Mouse (Mus musculus) urinary bladder, adult 2 months (tissue): Measurements from ENCODE around the gene Pramel7. TPM values are rescaled to one million over a fixed set of nuclear protein-coding genes. Genes with fewer than 3 reads are reported as not detected.
"Not testable (repeated sequence)": the region's sequence is repeated elsewhere in the genome, so short reads cannot be mapped to it uniquely, and the experiment has no call there.

ENCODE experiments used
- DNase-seq: peaks from one replicate; pipeline ENCODE4 v3.0.0; 2022; ENCODE audit warnings: low spot score
- polyA plus RNA-seq: library from polyadenylated mRNA; depleted of rRNA; stranded (reverse); fragments of >200 nt; gene quantifications from 2 replicates; pipeline ENCODE4 v1.2.3, GENCODE M21; 2012; rRNA removed

Gene Pramel7
- polyA plus RNA-seq: not detected in 2 replicates

DNA sequence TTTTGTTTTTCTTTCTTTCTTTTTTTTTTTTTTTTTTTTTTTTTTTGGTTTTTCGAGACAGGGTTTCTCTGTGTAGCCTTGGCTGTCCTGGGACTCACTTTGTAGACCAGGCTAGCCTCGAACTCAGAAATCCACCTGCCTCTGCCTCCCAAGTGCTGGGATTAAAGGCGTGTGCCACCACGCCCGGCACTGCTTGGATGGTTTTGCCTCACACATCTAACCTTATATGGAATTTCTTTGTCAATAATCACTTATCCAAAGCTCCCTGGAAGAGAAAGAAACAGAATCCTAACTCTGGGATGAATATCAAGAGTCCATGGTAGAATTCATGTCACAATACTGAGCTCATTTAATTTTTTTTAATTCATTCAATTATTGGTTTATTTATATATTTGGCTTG is at the start of gene Pramel7:
Gene Pramel7, minus strand, starts transcription at position 101 of the 400 bp plus-strand sequence.
- DNase-seq: not testable (repeated sequence)

DNA sequence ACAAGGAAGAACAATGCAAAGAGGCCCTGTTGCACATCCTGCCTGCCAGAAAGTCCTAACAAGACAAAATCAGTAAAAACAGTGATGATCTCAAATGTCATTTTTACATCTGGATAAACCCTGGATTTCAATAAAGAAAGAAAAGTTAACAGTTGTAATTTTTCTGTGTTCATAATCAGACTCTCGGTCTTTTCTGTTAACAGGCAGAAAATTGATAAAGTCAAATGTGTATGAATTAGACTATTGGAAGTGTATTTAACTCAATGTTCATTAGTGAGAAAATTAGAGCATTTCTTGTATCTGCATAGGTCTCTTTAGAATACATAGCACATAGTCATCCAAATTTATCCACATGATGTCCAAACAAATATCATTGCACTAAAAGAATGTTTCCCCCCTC is 48.5 kb upstream of the Pramel7 start, which contains the start of gene Olfr1128:
Gene Olfr1128, minus strand, starts transcription at position 101 of the 400 bp plus-strand sequence.
- no peak for DNase-seq

DNA sequence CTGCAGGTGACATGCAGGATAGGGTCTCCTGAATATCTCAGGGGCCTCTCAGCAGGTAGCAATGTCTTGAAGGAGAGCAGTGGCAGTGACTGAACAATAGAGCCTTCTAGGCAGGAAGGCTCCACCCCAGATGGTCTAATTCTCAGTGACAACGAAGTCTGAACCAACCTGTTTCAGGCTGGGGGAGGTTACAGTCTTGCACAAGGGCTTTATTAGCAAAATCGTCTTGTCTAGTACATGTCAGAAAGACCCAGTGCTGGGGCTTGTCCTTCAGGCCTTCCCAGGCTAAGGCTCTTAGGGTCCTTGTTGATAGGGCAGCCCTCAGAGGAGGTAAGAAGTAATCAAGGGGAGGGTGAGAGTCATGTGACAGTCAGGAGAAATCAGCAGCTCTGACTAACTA is 37.9 kb upstream of the Pramel7 start:
- no peak for DNase-seq

DNA sequence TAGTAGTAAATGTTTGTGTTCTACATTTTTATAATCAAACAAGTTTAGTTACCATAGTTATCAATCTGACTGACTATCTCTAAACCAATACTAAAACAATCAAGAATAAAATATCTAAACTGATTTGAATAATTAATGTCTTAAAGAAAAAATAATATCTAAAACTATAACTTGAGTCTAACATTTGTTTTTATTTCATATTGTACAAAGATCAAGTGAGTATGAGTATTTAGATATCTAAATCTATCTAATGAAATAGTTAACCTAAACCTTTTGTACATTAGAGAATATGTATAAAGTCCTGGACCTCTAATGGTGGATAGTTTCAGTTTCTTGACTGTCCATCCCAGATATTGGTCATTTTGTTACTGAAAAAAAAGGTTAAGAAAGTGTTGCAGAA is 34.6 kb upstream of the Pramel7 start, which contains the start of gene Olfr153:
Gene Olfr153, plus strand, starts transcription at position 301 of the 400 bp plus-strand sequence.
- DNase-seq: no peak

DNA sequence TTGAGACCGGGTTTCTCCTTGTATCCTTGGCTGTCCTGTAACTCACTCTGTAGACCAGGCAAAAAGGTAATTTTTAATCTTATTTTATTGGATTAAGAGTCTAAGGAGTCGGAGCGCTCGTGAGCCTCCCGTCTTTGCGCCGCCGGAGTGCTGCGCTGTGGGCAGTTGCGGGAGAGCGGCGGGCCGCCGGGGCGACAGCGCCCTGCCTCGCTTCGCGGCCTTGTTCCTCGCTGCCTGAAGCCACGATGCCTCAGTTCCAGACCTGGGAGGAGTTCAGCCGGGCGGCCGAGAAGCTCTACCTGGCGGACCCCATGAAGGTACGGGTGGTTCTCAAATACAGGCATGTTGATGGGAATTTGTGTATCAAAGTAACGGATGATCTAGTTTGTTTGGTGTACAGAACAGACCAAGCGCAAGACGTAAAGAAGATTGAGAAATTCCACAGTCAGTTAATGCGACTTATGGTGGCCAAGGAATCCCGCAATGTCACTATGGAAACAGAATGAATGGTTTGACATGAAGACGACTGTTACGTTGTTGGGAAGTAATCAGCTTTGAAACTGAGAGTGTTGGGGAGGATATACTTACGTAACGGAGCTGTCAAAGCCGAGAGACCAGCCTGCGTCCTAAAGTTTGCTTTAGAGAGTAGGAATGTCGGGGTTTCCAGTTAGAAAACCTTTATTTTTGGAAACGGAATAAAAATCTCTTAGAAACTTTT is 29.2 kb upstream of the Pramel7 start:
- not testable (repeated sequence) for DNase-seq

DNA sequence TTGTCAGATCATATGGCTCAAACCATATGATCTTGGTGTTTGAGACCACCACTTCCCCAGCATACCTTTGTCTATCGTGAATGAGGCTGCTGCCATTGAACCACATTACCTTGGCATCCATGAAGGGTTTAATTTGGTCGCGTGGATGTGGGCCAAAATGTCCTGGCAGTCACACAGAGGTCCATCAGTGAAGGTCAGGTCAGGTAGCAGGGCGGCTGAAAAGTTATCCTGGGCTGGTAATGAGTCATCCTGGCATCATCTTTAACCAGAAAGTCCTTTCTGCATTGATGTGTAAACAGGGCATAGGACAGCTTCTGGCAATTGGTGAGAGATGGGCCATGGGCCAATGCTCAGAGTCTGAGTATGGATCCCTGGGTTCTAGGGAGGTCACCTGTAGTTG is 23.8 kb upstream of the Pramel7 start:
- DNase-seq: no peak

DNA sequence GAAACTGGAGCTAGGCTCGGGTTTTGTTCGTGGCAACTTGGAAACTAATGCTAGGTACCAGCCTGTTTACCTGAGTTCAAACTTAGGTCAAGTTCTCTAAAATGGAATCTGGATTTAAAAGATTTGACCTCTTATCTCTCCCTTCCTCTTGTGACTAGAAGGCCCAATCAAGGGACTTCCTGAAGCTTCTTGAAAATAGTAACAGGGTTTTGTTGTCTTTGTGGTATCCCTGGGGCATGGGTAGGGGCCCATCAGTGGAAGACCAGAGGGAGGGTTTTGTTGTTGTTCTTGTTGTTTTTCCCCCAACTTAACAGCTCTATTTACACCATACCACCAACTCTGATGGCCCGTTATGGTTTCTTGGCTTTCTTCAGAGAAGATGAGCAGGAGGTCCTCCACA is 19.7 kb upstream of the Pramel7 start:
- DNase-seq: no peak

DNA sequence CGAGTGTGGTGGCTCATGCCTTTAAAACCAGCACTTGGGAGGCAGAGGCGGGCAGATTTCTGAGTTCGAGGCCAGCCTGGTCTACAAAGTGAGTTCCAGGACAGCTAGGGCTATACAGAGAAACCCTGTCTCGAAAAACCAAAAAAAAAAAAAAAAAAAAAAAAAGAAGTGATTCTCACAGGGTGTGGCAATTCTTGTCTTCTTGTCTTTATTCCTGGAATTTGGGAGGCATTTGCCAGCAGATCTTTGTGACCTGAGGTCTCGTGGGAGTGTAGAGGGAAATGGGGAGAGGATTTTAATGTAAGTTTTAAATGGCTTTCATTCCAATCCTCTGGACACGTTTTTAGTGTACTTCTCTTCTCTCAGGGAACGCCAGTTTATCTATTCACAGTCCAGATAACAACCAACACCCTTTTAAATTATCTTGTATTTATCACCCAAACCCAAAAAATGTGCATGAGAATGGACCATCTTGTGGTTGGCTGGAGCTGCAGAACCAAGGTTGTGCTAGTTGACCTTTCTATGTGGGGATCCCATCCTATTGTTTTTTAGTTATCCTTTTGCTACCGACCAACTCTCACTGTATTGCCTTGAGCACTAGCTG is 18.7 kb upstream of the Pramel7 start:
- no peak for DNase-seq

DNA sequence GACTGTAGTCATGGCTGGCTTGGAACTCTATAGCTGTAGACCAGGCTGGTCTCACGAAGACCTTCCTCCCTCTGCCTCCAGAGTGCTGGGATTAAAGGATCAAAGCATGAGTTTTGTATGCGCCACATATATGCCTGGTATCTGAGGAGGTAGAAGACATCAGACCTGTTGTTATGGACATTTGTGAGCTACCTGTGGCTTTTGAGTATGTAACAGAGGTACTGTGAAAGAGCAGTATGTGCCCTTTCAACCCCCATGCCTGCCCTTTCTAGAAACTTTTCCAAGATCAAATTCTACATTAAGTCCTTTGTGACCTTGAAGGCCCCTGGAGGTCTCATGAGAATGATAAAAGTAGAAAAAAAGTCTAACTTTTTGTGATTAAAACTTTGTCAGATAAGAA is 18.2 kb upstream of the Pramel7 start:
- DNase-seq: no peak

DNA sequence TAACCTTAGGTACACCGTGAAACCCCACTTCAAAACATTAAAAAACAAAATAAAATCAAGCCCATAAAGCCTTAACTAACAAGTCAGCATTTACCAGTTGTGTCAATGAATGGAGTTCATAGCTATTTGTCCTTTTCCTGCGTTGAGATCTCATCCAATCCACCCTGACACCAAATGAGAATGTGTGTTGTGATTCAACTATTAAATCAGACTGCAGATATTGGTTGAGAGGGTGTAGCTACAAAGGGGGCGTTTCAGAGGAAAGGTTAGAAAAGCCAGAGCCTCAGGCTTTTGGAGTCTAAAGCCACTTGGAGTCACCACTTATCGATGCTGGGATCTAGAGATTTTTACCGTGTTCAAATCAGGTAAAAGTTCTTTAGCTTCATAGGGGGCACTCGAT is 9.4 kb upstream of the Pramel7 start, which contains the start of gene Pramel6:
Gene Pramel6, plus strand, starts transcription at position 301 of the 400 bp plus-strand sequence.
- no peak for DNase-seq

DNA sequence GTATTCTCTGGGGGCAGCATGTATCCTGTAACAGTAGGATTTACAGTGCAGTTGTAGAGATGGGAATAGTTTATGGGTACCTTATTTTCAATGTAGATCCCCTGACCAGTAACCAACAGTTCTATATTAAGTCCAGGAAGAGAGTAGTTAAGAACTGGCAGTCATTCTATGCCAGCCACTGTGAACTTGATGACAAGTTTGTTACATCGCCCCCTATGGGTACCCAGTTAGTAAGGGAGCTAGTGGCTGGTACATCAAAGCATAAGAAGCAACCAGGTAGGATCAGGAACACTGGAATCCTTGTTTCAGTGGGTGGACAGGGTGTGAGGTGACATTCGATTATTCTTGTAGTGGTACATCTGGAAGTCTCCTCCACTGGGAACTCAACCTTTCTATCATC is 14.6 kb downstream of the Pramel7 start:
- DNase-seq: no peak

DNA sequence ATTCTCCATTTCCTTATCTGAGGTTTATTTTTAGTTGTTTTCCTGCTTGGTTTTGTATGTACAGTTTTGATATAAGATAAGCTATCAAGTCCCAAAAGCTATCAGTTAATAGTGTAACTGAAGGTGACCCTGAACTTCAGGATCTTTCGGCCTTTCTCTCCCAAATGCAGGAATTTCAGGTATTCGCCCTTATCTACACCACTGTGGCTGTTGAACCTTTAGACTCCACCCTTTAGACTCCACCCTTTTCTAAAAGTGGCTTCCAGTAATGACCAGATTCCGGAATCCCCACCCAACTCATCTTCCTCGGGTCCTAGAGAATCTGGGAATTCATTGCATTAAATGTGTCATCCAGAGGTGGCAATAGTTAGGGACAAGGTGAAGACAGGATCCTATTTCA is 15.7 kb downstream of the Pramel7 start:
- no peak for DNase-seq

DNA sequence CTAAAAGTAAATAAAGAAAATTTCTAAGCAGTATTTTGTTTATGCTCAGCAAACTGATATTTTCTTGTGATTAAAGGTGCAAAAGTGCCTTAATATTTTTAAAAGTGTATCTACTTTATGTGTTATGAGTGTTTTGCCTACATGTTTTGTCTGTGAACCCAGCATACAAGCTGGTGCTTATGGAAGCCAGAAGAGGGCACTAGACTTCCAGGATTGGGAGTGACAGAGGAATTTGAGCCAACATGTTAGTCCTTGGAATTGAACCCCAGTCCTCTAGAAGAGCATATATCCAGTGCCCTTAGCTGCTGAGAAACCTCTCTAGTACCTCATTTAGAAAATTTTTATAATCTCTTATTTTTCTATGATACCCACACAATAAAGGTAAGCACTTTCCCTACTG is 16.7 kb downstream of the Pramel7 start:
- no peak for DNase-seq

DNA sequence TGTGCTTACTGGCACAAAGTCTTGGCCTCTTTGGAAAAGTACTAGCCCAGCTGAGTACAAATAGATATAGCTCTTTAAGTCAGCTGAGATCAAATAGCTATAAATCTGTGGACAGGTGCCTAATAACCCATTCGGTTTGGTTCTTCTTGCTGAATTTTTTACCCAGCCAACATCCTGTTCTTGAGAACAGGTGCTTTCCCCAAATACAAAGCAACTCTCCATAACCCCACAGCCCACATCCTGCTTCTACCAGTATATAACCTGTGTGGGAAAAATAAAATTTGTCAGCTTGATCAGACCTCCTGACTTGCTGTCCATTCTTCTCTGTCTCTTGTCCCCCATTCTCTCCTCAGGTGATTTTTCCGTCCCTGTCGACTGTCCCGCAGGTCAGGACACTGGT is 35.1 kb downstream of the Pramel7 start:
- DNase-seq: no peak

DNA sequence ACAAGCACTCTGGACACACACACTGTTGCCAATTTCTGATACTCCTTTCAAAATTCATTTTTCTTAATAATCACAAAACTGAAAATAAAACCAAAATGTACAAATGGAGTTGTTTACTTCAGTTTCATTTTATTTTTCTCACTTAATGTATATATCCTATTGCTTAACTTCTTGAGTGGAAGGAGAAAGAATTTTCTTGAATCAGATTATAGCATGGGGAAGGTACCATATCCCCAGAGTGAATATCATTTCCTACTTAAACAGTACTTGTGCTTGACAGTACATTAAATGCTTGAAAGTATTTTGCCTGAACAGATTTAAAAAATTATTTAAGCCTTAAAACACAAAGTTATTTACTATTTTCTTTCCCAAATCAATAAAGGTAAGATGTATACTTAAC is 43.2 kb downstream of the Pramel7 start, which contains the start of gene Olfr1126:
Gene Olfr1126, plus strand, starts transcription at position 301 of the 400 bp plus-strand sequence.
- no peak for DNase-seq

Other genes with a start within 250 kb of the Pramel7 start
- not detected in 2 replicates for gene Olfr1115, start 249.1 kb downstream of the Pramel7 start, polyA plus RNA-seq
- not detected in 2 replicates for gene Olfr1116, start 229.6 kb downstream of the Pramel7 start, polyA plus RNA-seq
- not detected in 2 replicates for gene Olfr1118, start 189.5 kb downstream of the Pramel7 start, polyA plus RNA-seq
- not detected in 2 replicates for gene Olfr1120, start 142.3 kb downstream of the Pramel7 start, polyA plus RNA-seq
- not detected in 2 replicates for gene Olfr1121, start 127.2 kb downstream of the Pramel7 start, polyA plus RNA-seq
- gene Olfr1122, start 111.2 kb downstream of the Pramel7 start, polyA plus RNA-seq: not detected in 2 replicates
- not detected in 2 replicates for gene Olfr1123, start 80.5 kb downstream of the Pramel7 start, polyA plus RNA-seq
- not detected in 2 replicates for gene Olfr1124, start 66.8 kb downstream of the Pramel7 start, polyA plus RNA-seq
- gene Olfr1126, start 43.1 kb downstream of the Pramel7 start, polyA plus RNA-seq: not detected in 2 replicates
- gene Pramel6, start 9.5 kb upstream of the Pramel7 start, polyA plus RNA-seq: not detected in 2 replicates
- not detected in 2 replicates for gene Olfr153, start 34.7 kb upstream of the Pramel7 start, polyA plus RNA-seq
- not detected in 2 replicates for gene Olfr1128, start 48.4 kb upstream of the Pramel7 start, polyA plus RNA-seq
- not detected in 2 replicates for gene Olfr1129, start 76.8 kb upstream of the Pramel7 start, polyA plus RNA-seq
- gene Olfr1130, start 109.1 kb upstream of the Pramel7 start, polyA plus RNA-seq: not detected in 2 replicates
- gene Olfr1131, start 130.0 kb upstream of the Pramel7 start, polyA plus RNA-seq: not detected in 2 replicates
- not detected in 2 replicates for gene Olfr1132, start 140.4 kb upstream of the Pramel7 start, polyA plus RNA-seq
- gene Olfr1133, start 150.3 kb upstream of the Pramel7 start, polyA plus RNA-seq: not detected in 2 replicates
- gene Olfr1134, start 161.4 kb upstream of the Pramel7 start, polyA plus RNA-seq: not detected in 2 replicates
- not detected in 2 replicates for gene Olfr1135, start 176.6 kb upstream of the Pramel7 start, polyA plus RNA-seq
- gene Olfr1136, start 196.9 kb upstream of the Pramel7 start, polyA plus RNA-seq: not detected in 2 replicates
- not detected in 2 replicates for gene Olfr1137, start 216.1 kb upstream of the Pramel7 start, polyA plus RNA-seq
- gene Olfr1138, start 242.9 kb upstream of the Pramel7 start, polyA plus RNA-seq: not detected in 2 replicates
- not detected in 2 replicates for gene Olfr1140, start 246.7 kb upstream of the Pramel7 start, polyA plus RNA-seq